Mouse (Mus musculus): ENCODE measurements around the gene Trappc6a. TPM values are rescaled to one million over a fixed set of nuclear protein-coding genes. Genes with fewer than 3 reads are reported as not detected.

Gene Trappc6a
- polyA plus RNA-seq, 1 experiment from 2014 or later, result 49.3 TPM

GRCm38 (mm10) chr7:19557982-19558900, 50.0 kb downstream of the Trappc6a start:
- Histone ChIP-seq H3K36me3 (ENCODE audit: control insufficient read depth, insufficient read depth, low read length) (no peaks in the 10 kb centered on the region; the same call in 1 of the 2 replicates), H3K4me2 (ENCODE audit: low read depth) (no peak overlapping the region), H3K4me3 (ENCODE audit: low read depth, low read length) (no peak overlapping the region), H3K27me3 (ENCODE audit: control insufficient read depth, insufficient read depth, low read length) (no peaks in the 10 kb centered on the region), H3K4me1 (ENCODE audit: control insufficient read depth, insufficient read depth, low read length) (peaks cover 25% of the 10 kb centered on the region), H3K9ac (ENCODE audit: low read length) (no peak overlapping the region), H3K27ac (ENCODE audit: low read depth, low read length) (no peak overlapping the region), H3K9me3 (ENCODE audit: control insufficient read depth, low read length) (no peaks in the 10 kb centered on the region)
- 95% methylated on average over 6 of the region's 6 CpGs for WGBS
- ATAC-seq (ENCODE audit: insufficient read depth, low FRiP score, low TSS enrichment), result no peak
- no peak for DNase-seq (ENCODE audit: low spot score)

DNA sequence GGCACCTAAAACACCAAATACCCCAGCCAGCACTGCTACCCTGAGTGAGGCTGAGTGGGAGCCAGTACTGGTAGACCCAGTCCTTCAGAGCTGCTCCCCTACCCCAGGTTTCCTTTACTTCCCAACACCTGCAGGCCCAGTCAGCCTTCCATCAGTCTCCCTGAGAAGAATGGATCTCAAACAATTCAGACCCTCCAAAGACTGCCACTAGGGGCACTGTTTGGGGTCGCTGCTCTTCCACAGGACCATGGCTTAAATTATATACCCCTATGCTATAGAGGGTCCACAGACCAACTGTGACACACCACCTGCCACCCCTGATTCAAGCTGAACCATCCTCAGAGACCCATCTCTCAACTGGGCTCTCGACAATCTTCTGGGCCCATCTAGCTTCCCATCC, 50.8 kb downstream of the Trappc6a start:
- no peak overlapping the region; the same call in 1 of the 2 replicates for H3K4me2 ChIP-seq (ENCODE audit: low read depth)
- H3K9ac ChIP-seq (ENCODE audit: low read length), result no peak overlapping the region
- DNase-seq (ENCODE audit: low spot score), result peak; percentile 49
- no peak overlapping the region for H3K27ac ChIP-seq (ENCODE audit: low read depth, low read length)
- no peaks in the 10 kb centered on the region; the same call in 1 of the 2 replicates for H3K36me3 ChIP-seq (ENCODE audit: control insufficient read depth, insufficient read depth, low read length)
- H3K27me3 ChIP-seq (ENCODE audit: control insufficient read depth, insufficient read depth, low read length), result no peaks in the 10 kb centered on the region
- ATAC-seq (ENCODE audit: insufficient read depth, low FRiP score, low TSS enrichment), result no peak
- WGBS, result 36% methylated on average over 2 of the region's 2 CpGs
- peaks cover 25% of the 10 kb centered on the region for H3K4me1 ChIP-seq (ENCODE audit: control insufficient read depth, insufficient read depth, low read length)
- no peak overlapping the region for H3K4me3 ChIP-seq (ENCODE audit: low read depth, low read length)
- H3K9me3 ChIP-seq (ENCODE audit: control insufficient read depth, low read length), result no peaks in the 10 kb centered on the region

DNA sequence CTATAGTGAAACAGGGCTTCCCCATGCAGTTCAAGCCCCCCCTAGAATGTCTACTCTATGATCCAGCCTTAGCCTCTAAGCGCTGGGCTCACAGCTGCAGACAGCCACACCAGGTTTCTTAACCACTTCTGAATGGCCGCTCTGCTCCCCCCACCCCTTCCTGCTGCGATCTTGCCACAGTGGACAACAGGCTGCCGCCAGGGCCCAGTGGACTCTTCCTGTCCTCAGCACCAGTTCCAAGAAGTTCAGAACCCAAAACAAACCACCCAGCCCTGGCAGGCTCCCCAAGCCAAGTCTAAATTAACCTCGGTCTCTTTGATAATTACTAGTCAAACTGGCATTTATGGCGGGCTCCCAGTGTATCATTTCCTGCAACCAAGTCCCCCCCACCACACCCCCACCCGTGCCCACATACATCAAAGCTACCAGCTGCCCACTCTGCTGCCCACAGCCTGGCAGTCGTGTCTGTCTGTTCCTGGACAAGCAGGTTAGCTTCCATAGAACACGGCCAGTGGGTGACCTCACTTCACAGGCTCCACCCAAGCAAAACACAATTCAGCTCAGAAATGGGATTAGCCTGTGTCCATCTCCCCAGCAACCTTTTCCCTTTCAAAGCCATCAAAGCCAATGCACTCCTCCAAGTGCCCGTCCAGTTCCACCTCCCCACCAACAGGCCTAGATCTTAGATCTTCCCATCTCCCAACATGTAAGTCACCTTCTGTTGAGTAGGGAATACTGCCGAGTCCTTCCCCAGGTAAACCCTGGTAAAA, 52.5 kb downstream of the Trappc6a start:
- Histone ChIP-seq H3K4me1 (ENCODE audit: control insufficient read depth, insufficient read depth, low read length) (peaks cover 25% of the 10 kb centered on the region), H3K9me3 (ENCODE audit: control insufficient read depth, low read length) (no peaks in the 10 kb centered on the region), H3K27me3 (ENCODE audit: control insufficient read depth, insufficient read depth, low read length) (no peaks in the 10 kb centered on the region), H3K4me2 (ENCODE audit: low read depth) (peak overlapping the region; percentile 96), H3K36me3 (ENCODE audit: control insufficient read depth, insufficient read depth, low read length) (peaks cover 13% of the 10 kb centered on the region), H3K4me3 (ENCODE audit: low read depth, low read length) (peak overlapping the region; percentile 96), H3K9ac (ENCODE audit: low read length) (peak overlapping the region; percentile 97), H3K27ac (ENCODE audit: low read depth, low read length) (no peak overlapping the region)
- ATAC-seq (ENCODE audit: insufficient read depth, low FRiP score, low TSS enrichment), result no peak
- no peak for DNase-seq (ENCODE audit: low spot score)
- WGBS, result 36% methylated on average over 11 of the region's 11 CpGs

DNA sequence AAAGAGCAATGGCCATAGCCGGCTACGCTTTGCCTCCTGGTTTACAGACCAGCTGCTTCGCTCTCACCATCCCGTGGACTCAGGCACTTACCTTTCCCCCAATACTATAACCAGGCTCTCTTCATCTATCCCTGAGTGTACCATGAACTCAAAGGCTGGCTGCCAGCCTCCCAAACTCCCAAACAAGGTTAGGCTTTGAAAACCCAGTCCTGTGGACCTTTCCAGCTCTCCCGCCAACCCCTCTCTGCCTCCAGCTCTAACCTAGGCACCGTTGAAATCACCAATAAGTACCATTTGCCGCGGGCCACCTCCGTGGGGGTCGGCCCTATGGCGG, 53.2 kb downstream of the Trappc6a start:
- no peaks in the 10 kb centered on the region for H3K9me3 ChIP-seq (ENCODE audit: control insufficient read depth, low read length)
- H3K4me1 ChIP-seq (ENCODE audit: control insufficient read depth, insufficient read depth, low read length), result peaks cover 25% of the 10 kb centered on the region
- H3K4me3 ChIP-seq (ENCODE audit: low read depth, low read length), result peak overlapping the region; percentile 96
- H3K4me2 ChIP-seq (ENCODE audit: low read depth), result peak overlapping the region; percentile 96
- DNase-seq (ENCODE audit: low spot score) (no peak), ATAC-seq (ENCODE audit: insufficient read depth, low FRiP score, low TSS enrichment) (0 out of 2 replicates have a peak, but pooled peaks have one; percentile 28)
- H3K27ac ChIP-seq (ENCODE audit: low read depth, low read length), result no peak overlapping the region
- H3K36me3 ChIP-seq (ENCODE audit: control insufficient read depth, insufficient read depth, low read length), result peaks cover 13% of the 10 kb centered on the region
- H3K27me3 ChIP-seq (ENCODE audit: control insufficient read depth, insufficient read depth, low read length), result no peaks in the 10 kb centered on the region
- peak overlapping the region; percentile 97 for H3K9ac ChIP-seq (ENCODE audit: low read length)
- 2% methylated on average over 11 of the region's 11 CpGs for WGBS

- ATAC-seq (ENCODE audit: insufficient read depth, low FRiP score, low TSS enrichment) (peak; percentile 85), DNase-seq (ENCODE audit: low spot score) (peak; percentile 94)
- H3K27me3 ChIP-seq (ENCODE audit: control insufficient read depth, insufficient read depth, low read length), result no peaks in the 10 kb centered on the region
- H3K9me3 ChIP-seq (ENCODE audit: control insufficient read depth, low read length), result no peaks in the 10 kb centered on the region
- H3K9ac ChIP-seq (ENCODE audit: low read length), result peak overlapping the region; percentile 97
- peak overlapping the region; percentile 96 for H3K4me3 ChIP-seq (ENCODE audit: low read depth, low read length)
- H3K4me1 ChIP-seq (ENCODE audit: control insufficient read depth, insufficient read depth, low read length), result peaks cover 25% of the 10 kb centered on the region
- under 1% methylated on average over 94 of the region's 102 CpGs for WGBS
- H3K4me2 ChIP-seq (ENCODE audit: low read depth), result peak overlapping the region; percentile 96
- H3K27ac ChIP-seq (ENCODE audit: low read depth, low read length), result peak overlapping the region; percentile 88
- peaks cover 13% of the 10 kb centered on the region for H3K36me3 ChIP-seq (ENCODE audit: control insufficient read depth, insufficient read depth, low read length)
Observed at GRCm38 (mm10) chr7:19561765-19562642, 53.8 kb downstream of the Trappc6a start.

GRCm38 (mm10) chr7:19562643-19563410, 54.6 kb downstream of the Trappc6a start, which contains the start of gene Ppp1r37:
Ppp1r37 (minus strand) TSS chr7:19563076.
- Histone ChIP-seq H3K4me3 (ENCODE audit: low read depth, low read length) (peak within 1 kb of the TSS; percentile 96), H3K27ac (ENCODE audit: low read depth, low read length) (peak within 1 kb of the TSS; percentile 88), H3K27me3 (ENCODE audit: control insufficient read depth, insufficient read depth, low read length) (no peaks in the 10 kb centered on the region), H3K36me3 (ENCODE audit: control insufficient read depth, insufficient read depth, low read length) (peaks cover 13% of the 10 kb centered on the region), H3K4me1 (ENCODE audit: control insufficient read depth, insufficient read depth, low read length) (peaks cover 25% of the 10 kb centered on the region), H3K9ac (ENCODE audit: low read length) (peak within 1 kb of the TSS; percentile 97), H3K4me2 (ENCODE audit: low read depth) (peak within 1 kb of the TSS; percentile 96), H3K9me3 (ENCODE audit: control insufficient read depth, low read length) (no peaks in the 10 kb centered on the region)
- ATAC-seq (ENCODE audit: insufficient read depth, low FRiP score, low TSS enrichment) (0 out of 2 replicates have a peak, but pooled peaks have one; percentile 49), DNase-seq (ENCODE audit: low spot score) (peak; percentile 34)
- WGBS, result 2% methylated on average over 19 of the region's 19 CpGs

- no peak for ATAC-seq (ENCODE audit: insufficient read depth, low FRiP score, low TSS enrichment)
- no peak overlapping the region for H3K4me3 ChIP-seq (ENCODE audit: low read depth, low read length)
- WGBS, result 93% methylated on average over 3 of the region's 3 CpGs
Observed at GRCm38 (mm10) chr7:19563884-19564283, 55.7 kb downstream of the Trappc6a start.

More at GRCm38 (mm10) chr7:19563884-19564283, 55.7 kb downstream of the Trappc6a start:
- Histone ChIP-seq H3K4me1 (ENCODE audit: control insufficient read depth, insufficient read depth, low read length) (peaks cover 21% of the 10 kb centered on the region), H3K36me3 (ENCODE audit: control insufficient read depth, insufficient read depth, low read length) (peaks cover 15% of the 10 kb centered on the region), H3K27ac (ENCODE audit: low read depth, low read length) (no peak overlapping the region), H3K27me3 (ENCODE audit: control insufficient read depth, insufficient read depth, low read length) (no peaks in the 10 kb centered on the region), H3K9ac (ENCODE audit: low read length) (no peak overlapping the region), H3K9me3 (ENCODE audit: control insufficient read depth, low read length) (no peaks in the 10 kb centered on the region), H3K4me2 (ENCODE audit: low read depth) (no peak overlapping the region)
- no peak for DNase-seq (ENCODE audit: low spot score)
